Mouse (Mus musculus) lung, adult 18-20 months (tissue): Measurements from ENCODE around the gene Kcnmb1.

Experiments
- DNase-seq, 2 experiments: peaks; one replicate each; pipeline ENCODE4 v3.0.0; 2022; ENCODE audit warnings: mixed read lengths in 2 of 2

Kcnmb1 gene

DNA sequence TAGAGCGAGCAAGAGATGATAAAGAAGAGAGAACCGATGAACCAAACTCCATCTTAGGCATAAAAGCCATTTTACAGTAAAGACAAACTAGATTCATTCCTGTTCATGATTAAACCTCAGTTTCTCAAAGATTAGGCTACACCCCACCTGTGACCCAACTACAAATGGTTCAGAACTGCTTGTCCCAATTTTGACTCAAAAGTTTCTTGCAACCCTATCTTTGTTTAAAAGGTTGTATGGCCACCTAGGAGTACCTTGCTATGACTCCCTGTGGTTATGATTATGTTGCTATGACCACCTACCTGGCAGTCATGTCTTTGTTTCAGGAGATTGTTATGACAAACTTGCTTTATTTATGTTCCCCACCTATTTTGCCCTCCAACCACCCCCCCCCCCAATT lies 44.8 kb downstream of the Kcnmb1 start:
- DNase-seq: no peak

DNA sequence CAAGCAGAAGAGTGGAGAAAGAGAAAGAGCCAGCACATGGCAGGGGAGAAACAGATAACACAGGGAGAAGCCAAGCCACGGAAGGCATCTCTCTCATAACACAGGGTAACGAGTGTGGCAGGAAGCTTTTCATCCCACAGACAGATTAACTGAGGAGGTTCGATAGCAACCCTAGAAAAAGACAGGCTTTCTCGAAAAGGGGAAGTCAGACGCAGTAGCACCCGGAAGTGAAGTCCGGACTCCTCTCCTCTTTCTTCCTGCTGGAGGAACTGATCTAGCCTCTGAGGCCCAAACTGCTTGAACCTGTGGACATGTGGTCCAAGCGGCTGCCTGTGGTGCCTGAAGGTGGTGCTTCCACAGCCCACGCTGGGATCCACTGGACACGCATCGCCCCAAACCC lies 45.4 kb downstream of the Kcnmb1 start:
- peak; percentile 21 to 31 for DNase-seq

DNA sequence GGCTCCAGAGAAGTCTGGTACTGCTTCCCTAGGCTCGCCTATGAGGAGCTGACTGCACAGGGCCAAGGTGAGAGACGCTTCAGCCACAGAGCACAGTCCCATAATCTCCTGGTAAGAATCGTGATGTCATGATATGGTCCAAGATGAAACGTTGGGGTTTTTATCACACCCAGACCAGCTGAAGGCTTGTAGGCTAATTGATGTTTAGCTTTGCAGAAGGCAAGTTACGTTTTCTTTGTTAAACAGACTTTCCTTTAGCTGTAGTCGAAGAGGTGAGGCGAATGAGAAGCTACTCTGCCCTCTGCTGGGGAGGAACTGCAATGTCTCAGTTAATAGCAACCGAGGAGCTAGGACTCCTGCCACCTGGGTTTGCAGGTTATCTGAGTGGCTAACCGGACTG lies 45.9 kb downstream of the Kcnmb1 start:
- peak; percentile 49 to 55 for DNase-seq

DNA sequence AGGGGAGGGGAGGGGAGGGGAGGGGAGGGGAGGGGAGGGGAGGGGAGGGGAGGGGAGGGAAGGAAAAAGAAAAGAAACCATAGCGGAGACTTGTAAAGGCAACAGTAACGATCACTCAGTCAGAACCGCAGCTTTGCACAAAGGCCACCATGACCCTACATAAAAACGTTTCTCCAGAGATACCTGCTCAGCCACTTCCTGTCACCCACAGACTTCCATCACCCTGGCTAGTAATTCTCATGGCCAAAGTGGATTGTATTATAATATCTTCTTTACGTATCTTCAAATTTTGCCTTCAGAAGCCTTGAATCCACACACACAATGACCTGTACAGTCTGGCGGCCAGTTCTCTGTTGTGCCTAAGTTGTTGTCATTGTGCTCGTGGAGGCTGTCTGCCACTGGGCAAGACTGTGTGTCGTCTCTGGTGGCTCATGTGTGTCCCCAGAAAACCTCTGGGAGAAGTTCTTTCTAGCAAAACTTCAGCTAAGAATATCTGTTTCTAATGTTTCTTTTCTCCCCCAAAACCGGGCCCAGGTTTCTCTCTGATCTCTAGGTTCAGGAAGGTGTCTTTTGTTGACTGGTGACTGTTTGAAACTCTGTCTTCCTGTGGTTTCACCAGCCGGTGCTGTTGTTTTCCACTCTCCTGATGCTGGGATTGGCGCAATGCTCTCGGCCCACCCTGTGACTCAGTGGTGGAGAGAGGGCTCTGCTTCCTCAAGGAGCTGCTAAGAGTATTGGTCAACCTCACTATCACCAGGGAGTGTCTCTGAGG lies 46.7 kb downstream of the Kcnmb1 start:
- peak; percentile 36 to 40 for DNase-seq

DNA sequence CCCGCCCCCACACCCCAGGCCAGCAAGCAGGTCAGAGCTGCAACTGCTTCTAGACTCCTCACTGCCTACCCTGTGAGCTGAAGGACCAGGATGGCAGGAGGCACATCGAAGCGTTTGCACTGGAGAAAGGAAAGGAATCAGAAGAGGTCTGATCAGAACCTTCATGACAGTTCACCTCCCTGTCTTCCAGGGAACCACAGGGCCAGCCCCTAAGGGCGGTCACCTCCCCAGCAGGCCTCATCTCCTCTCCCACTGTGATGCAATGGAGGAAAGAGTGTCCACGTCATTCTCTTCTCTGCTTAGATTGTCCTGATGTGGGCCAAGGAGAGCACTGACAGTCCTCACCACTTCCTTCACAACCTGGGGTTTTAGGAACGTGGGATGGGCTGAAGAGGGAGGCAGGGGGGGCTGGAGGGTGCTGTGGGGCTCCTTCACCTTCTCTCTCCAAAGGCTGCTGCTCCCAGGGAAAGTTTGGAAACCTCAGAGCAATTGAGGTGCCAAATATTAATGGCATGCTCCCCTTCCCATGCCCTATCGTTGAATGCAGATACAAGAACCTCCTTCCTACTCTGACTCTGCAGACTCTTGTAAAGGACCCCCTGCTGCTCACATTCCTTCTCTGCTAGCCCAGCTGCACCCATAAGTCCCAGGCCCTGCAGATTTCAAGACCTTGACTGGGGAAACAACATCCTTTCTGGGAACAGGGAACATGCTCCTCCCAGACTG lies 47.5 kb downstream of the Kcnmb1 start:
- DNase-seq: peak; percentile 20 to 49

DNA sequence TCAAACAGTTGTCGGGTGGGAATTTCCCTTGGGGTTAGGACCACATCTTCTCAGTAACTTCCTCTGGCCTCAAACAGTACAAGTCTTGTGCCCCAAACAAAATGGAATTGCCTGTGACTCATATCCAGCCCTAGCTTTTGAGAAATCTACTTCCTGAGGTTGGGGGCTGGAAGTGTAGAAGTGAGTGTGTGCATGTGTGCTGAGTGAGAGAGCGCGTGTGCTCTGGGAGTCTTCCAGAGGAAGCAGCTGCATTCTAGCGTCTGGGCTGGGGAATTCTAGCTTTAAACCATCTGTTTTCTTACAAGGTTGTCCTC lies 48.0 kb downstream of the Kcnmb1 start:
- DNase-seq: peak; percentile 21 to 22

DNA sequence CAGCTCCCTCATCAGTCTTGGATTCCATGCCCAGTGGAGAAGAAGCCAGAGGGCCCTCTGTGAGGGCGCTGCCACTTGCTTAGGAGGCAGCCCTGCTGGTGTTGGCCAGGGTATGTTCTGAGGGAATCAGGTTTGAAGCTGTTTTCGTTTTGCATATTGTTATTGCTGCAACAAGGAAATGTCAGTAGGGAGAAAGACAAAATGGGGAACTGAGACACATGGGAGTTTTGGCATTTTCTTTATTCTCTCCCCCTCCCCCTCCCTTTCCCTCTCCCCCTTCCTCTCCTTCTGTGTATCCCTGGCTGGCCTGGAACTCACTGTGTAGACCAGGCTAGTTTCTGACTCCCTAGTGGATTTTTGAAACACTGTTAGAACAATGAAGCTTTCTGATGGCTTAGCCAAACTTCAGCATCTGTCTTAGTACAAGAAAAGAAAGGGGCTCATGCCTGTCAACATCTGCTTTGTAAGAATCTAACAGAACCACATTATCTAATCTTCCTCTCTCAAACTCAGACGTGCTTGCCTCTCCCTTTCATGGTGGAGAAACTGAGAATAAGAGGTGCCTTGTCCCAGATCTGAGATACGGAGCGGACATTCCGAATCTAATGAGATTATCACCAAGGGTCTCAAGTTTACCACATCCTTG lies 49.3 kb downstream of the Kcnmb1 start:
- DNase-seq: no peak
